Mouse (Mus musculus) cerebellum, adult 11 months (tissue): ENCODE results near the gene Dnase2b.
A peak's percentile ranks its signal among the peaks of the same experiment; 100 is the strongest.

Experiments
- DNase-seq: peaks from one replicate; pipeline ENCODE4 v3.0.0; 2022

Gene Dnase2b

DNA sequence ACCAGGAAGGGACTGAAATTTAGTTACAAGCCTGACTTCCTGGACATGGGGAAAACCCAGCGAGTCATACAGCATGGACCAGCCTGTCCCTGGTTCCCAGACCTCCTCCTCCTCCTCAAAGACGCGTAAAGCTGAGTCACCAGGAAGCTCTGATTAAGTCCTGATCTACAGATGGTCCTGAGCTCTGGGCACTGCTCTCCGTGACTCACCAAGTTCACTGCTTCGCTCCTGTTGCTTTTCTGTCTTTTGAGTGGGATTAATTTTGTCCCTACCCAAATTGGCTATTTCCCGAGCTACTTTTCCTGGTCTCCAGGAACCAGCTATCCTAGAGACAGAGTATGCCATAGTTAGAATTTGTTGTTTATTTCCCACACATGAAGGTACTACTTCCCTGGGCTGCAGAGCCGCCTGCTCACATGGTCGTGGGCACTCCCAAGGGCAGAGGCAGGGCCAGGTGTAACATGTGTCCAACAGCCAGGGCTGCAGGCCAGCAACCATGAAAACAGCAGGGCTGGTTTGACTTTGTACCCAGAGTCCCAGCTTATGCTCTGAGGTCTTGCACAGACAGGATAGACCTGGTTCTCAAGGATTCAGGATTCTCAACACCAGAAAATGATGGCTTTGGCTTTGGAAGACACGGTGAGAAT, 47.4 kb downstream of the Dnase2b start:
- no peak for DNase-seq

DNA sequence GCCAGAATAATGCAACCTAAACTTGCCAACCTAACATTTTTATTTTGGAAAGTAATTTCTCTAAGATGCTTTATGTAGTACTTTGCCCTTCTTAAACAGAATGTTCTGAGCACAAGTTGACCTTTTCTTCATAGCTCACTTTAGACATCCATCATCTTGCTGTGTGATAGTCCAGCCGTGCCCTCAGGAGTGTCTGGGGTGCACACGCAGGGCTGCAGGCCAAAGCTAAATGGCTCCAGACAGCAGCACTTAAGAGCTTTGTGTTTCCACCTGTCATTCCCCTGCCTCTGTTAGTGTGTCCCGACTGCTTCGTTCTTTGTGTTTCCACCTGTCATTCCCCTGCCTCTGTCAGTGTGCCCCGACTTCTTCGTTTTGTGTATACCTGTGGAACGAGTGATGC, 48.0 kb downstream of the Dnase2b start:
- DNase-seq, result no peak

DNA sequence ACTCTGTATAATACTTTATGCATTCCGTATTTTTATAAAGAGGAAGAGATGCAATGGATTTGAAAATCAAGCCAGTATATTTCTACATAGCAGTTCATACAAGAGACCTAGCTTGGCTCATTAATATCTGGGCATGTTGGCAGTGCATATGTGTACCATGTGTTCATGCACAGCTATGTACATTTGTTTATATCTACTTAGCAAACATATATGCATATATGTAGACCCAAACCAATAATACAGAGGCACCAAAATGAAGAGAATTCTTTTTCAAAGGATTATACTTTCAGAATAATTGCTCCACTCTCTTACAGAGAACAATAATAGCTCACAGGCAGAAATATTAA, 50.4 kb downstream of the Dnase2b start:
- DNase-seq, result no peak

DNA sequence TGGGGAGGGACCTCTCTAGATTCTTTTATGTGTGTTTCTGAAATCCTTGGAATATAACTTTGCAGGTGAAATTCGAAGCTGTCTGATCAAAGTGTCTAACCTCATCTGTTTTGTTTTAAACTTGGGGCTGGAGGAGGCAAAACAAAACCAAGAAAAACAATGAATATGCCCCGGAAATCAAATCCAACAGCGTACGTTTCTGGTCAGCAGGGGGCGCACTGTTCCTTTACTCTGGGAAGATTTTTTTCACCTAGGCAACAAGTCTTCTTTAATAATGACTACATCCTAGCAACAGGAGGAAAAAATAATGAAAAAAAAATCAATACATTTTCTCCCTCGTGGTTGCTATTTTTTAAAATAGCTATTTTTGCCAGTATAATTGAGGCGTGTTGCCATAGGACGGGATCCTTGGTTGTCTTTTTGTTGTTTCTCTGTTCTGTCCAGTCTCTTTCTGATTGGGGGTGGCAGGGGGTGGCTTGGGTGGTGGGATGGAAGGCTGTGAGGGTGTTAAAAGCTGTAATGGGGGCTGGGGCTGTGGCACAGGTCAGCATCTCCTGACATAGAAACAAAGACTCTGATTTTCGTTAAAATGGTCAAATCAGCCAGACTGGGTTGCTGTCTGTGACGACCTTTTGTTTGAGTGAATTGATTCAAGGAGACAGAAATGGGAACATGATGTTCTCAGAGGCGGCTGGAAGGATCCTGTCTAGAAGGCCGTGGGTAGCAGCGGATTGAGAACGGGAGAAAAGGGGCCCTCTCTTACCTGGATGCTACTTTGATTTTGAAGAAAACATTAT, 50.9 kb downstream of the Dnase2b start:
- DNase-seq, result peak; percentile 63

DNA sequence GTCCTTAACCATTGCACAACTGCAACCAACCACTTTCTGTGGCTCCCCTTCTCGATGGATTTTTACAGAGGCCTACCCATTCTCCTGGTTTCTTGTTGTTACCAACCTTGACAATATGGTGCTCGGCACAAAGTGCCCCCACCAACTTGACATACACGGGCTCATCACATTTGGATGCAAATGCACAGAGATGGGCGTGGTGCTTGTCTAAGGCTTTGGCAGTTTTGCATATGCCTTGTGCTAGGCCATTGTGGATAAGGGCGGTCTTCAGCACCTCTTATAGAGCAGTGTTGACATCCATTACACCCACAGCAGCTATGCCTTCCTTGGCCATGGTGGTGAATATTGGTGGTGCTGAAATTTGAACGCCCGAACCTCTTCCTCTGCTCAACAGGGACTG, 52.5 kb downstream of the Dnase2b start:
- DNase-seq, result no peak

DNA sequence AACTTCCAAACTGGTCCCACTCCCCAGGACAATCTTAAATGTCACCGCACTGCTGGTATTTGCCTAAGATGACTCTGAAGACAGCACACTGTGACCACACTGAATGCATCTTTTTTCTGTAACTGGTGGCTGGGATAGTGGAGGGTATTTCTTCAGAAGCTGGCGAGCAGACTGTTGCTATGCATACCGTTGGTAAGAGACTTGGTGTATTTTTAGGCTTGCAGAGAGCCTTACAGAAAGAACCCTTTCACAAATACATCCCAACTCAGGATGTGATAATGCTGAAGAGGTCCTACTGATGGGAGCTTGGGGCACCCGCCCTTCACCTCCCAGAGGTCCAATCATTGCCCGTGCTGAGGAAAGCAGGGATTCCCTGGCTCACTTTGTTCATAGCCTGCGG, 57.9 kb downstream of the Dnase2b start:
- no peak for DNase-seq

DNA sequence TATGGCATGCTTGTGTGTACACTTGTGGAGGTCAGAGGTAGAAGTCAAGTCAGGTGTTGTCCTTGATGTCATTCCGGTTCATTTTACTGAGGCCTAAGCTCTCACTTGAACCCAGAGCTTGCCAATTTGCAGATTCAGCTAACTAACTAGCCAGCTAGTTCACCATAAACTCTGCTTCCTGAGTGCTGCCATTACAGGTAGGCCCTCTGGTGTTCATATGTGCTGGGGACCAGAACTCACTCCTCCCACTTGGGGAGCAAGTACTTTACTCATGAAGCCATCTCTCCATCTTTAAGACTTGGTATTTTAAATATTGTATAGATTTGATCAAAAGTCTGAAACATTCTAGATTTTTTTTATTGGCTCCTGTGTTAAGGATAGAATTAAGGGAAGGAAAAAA, 58.8 kb downstream of the Dnase2b start:
- no peak for DNase-seq

DNA sequence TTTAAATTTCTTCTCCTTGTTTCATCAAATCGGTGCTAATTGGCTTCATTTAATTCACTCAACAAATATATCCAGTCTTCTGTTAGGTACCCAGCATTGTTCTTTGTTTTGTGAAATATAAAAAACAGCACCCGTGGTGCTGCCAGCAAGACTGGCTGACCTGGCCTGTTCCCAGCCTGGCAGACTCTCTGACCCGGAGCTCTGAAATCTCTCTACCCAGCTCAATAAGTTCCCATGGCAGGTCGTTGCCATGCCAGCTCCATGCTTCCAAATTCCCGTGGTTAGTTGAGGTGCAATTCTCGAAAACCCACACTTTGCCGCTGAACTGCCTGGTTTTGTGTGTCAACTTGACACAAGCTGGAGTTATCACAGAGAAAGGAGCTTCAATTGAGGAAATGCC, 60.6 kb downstream of the Dnase2b start:
- DNase-seq, result no peak

DNA sequence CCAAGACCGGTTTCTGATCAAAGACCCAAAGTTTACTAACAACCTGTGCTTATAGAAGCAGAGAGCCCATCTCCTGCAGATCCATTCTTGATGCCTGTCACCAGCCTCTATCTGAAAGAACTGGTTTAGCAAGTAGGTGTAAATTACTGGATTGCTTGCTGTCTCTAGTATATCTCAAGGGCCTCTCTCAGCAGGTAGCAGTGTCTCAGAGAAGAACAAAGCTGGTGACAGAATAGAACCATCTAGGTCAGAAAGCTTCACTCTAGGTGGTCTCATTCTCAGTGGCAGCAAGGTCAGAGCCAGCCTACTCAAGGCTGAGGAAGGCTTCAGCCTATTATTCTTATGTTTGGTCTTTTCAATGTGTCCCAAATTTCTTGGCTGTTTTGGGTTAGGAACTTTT, 71.8 kb downstream of the Dnase2b start:
- no peak for DNase-seq

DNA sequence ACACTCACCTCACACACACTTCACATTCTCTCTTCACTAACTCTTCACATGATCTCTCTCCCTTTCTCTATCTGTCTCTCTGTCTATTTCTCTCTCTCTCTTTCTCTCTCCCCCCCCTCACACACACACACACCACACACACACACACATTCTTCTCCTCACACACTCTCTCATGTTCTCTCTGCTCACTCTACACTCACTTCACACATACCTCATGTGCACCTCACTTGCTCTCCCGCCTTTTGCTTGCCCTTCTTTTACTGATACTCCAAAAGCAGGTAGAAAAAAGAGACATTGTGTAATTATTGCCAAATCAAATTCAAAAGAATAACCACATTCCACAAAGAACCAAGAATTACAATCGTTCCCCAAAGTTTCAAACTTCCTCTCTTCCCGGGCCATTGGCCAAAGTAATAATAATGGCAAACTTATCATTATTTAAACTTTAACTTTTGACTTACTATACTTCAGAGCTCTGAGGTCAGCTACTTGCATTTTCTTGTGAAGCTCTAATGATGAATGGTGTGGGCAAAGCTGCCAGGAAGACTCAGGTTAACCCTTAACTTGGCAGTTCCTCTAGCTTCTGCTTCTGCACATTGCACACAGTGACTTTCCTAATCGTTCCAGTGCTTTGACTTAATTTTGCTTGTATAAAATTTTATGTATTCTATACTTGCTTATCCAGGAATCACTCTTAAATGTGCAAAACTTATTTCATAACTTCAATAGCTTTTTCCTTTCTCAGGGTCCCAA, 74.7 kb downstream of the Dnase2b start:
- no peak for DNase-seq

DNA sequence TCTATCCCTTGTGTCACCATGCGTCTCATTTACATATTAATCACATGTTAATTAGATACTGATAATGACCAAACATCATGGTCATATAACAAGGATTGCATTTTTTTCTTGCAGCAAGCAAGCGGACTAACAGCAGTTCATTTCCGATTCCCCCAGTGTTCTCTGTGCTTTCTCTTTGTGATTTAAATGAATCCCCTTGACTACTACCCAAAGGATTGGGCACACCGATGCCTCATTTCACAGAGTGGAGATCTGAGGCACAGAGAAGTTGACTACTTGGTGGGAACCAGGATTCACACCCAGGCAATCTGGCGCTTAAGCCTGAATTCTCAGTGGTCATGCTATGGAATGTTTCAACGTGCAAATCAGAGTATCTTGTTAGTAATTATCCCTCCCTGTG, 80.4 kb downstream of the Dnase2b start:
- no peak for DNase-seq
